Mouse (Mus musculus) ES-CJ7 (cell line): ENCODE results near the gene Lgals1.
"Not testable (repeated sequence)": the region's sequence is repeated elsewhere in the genome, so short reads cannot be mapped to it uniquely, and the experiment has no call there.

Experiments
- DNase-seq: peaks from one replicate; pipeline ENCODE4 v3.0.0; 2011; ENCODE audit warnings: low read depth, low spot score

Lgals1 gene

GRCm38 (mm10) chr15:78926021-78926919 lies at the start of gene Lgals1:
Gene Lgals1, plus strand, starts transcription at chr15:78926725.
- DNase-seq, result peak; percentile 82

DNA sequence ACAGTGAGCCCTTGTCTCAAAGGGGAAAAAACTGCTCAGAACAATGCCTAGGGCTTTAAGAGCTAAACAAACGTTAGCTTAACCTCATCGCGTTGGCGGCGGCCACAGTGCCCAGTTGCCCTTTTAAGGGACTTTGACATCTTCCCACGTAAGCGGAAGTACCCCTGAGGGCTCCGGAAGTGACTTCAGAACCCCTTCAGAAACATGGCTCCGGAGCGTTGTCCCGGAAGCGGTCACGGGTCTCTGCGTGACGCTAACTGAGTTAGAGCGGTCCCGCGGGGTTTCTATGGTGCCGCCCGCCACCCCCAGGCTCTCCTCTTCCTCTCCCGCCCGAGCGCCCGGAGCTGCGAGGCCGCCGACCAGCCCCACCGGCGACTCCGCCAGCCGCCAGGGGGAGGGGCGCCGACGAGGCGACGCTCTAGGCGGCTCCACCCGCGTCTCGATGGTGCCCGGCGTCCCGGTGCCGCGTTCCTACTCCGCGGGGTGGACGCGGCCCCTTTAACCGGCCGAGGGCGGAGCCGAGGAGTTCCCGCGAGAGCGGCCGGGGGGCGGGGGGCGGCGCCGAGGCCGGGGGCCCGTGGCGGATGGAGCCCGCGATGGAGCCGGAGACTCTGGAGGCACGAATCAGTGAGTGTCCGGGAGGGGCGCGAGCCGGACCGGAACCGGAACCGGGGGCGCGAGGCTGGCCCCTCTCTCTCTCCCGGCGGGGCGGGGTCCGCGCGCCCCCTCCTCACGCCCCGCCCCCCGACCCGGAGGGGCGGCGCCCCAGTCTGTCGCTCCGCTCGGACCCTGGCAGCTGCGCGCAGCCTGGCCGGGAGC lies 49.3 kb upstream of the Lgals1 start, which contains the start of gene Gga1:
Gga1 (plus strand) TSS at position 200 of the 819 bp plus-strand sequence.
- DNase-seq, result peak; percentile 96

GRCm38 (mm10) chr15:78877810-78878390 lies 48.6 kb upstream of the Lgals1 start:
- no peak for DNase-seq

DNA sequence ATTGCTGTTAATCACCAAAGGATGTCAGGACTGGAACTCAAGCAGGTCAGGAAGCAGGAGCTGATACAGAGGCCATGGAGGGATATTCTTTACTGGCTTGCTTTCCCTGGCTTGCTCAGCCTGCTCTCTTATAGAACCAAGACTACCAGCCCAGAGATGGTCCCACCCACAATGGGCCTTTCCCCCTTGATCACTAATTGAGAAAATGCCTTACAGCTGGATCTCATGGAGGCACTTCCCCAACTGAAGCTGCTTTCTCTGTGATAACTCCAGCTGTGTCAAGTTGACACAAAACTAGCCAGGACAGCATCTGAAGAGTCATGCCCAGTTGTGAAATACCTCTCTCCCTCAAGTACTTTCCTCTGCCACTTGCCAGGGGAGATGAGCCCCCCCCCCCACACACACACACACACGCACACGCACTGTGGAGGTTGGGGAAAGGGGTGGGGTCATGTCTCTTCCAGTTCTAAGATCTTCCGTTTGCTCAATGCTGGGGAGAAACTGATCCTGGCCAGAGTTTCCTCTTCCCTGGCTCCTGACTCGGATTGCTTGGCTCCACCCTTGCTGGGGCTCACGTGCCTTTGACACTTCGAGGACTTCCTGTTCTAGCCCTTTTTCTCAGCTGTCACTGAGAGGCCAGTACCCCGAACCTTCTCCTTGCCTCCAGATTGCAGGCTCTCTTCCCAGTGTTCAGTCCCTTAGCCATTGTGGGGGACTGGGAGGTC lies 47.6 kb upstream of the Lgals1 start:
- DNase-seq, result not testable (repeated sequence)

DNA sequence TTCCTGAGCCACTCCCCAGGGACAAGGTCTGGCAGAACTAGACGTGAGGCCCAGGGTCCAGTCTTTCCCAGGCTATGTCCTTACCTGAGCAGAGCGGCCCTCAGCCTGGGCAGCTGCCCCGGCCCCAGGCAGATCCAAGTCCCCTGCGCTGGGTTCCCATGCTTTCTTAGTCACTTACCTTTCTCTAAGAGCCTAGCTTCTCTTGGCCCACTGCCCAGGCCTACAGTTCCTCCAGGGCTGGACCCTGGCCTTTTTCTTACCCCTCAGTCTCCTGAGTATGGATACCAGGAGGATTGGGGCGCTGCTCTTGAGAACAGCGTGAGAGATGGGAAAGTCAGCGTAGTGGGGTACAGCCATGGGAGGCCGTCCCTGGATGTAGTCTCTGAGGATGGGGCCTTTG lies 46.1 kb upstream of the Lgals1 start:
- DNase-seq, result no peak

- DNase-seq, result no peak
Measured at GRCm38 (mm10) chr15:78881828-78882227, 44.7 kb upstream of the Lgals1 start.

- DNase-seq, result peak; percentile 59
Measured at GRCm38 (mm10) chr15:78889401-78889853, 37.1 kb upstream of the Lgals1 start.

DNA sequence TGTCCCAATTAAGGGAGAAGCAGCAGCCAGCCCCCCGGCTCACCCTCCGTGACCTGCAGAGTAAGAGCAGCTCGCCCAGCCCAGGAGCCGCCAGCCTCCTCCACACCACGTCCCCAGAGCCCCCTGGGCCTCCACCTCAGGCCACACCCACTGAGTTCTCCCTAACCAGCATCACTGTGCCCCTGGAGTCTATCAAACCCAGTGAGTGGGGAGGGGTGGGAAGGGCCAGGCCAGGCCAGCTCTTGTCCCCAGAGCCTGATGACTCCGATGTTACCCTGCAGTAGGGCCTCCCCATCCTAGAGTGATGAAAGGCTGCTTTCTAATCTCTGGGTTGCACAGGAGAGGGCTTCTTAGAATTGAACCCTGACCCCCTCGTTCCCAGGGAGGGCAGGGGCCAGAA lies 34.1 kb upstream of the Lgals1 start:
- no peak for DNase-seq

DNA sequence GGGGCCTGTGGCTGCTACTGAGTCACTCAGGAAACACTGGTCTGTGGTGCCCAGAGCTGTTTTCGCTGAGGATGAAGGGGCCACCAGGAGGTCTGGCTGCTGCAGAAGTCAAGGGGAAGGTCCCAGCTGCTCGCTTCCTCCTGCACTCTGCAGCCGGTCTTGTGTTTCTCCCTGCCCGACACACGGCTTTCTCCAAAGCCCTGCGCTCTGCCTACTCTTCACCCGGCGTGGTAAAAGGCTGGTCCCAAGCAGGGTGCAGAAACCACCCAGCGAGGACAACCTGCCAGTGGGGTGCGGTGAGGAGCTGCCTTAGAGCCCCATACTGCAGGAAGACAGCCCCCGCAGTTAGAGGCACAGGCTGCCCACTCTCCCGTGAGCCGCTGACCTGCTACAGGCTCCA lies 31.8 kb upstream of the Lgals1 start:
- no peak for DNase-seq

DNA sequence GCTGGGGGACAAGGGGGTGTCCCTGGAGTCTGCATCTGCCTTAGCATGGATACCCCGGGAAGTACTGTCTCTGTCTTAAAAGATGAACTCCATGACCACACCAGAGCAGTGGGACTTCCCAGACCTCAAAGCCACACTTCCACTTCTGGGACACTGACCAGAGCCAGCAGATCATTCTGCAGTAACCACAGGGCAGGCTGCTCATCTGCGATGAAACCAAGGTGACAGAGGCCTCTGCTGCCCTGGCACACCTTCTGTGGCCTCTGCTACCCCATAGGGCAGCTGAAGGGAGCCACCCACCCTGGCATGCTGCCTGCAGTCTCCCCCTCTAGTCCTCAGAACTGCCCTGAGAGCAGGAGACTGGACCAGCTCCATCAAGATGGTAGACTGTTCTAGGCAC lies 30.8 kb upstream of the Lgals1 start:
- no peak for DNase-seq

GRCm38 (mm10) chr15:78896149-78896548 lies 30.4 kb upstream of the Lgals1 start:
- peak; percentile 86 for DNase-seq

- peak; percentile 90 for DNase-seq
Measured at GRCm38 (mm10) chr15:78897488-78897887, 29.0 kb upstream of the Lgals1 start.

DNA sequence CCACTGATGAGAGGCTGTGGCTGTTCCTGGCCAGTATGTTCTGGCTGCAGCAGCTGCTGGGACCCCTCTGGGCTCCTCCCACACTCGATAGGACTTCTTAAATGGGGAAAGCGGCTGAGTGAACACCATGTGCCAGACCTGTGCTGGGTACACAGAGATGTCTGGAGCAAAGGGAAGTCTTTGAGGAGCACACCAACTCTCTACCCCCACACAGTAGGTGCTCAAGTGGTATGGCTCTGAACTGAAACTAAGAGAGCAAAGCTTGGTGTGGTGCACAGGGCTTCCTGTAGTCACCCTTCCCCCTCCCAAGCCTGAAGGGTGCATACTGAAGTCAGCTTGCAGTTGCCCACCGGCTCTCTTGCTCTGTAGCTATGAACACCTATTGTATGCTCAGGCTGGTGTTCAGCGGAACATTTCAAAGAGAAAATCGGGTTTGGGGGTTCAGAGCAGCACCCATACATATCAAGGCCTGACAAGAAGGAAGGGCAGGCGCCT lies 28.0 kb upstream of the Lgals1 start:
- DNase-seq, result peak; percentile 70

DNA sequence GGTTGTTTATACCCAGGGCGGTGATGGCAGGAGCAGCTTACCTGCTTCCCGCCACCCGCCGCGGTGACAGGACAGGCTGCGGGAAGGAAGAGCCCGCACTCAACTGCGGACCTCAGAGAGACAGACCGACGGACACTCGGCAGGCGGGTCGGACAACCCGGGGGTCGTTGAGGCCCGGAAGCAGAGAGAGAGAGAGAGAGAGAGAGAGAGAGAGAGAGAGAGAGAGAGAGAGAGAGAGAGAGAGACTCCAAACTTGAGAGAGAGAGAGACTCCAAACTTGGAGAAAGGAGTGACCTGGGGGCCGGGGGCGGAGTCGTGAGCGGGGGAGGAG lies 27.2 kb upstream of the Lgals1 start, which contains the start of gene Gm49510:
Gm49510 (plus strand) TSS at position 259 of the 331 bp plus-strand sequence.
- no peak for DNase-seq

GRCm38 (mm10) chr15:78899740-78900584 lies 26.6 kb upstream of the Lgals1 start, which contains the start of gene Sh3bp1:
Gene Sh3bp1, plus strand, starts transcription at chr15:78899768.
- peak; percentile 57 for DNase-seq

DNA sequence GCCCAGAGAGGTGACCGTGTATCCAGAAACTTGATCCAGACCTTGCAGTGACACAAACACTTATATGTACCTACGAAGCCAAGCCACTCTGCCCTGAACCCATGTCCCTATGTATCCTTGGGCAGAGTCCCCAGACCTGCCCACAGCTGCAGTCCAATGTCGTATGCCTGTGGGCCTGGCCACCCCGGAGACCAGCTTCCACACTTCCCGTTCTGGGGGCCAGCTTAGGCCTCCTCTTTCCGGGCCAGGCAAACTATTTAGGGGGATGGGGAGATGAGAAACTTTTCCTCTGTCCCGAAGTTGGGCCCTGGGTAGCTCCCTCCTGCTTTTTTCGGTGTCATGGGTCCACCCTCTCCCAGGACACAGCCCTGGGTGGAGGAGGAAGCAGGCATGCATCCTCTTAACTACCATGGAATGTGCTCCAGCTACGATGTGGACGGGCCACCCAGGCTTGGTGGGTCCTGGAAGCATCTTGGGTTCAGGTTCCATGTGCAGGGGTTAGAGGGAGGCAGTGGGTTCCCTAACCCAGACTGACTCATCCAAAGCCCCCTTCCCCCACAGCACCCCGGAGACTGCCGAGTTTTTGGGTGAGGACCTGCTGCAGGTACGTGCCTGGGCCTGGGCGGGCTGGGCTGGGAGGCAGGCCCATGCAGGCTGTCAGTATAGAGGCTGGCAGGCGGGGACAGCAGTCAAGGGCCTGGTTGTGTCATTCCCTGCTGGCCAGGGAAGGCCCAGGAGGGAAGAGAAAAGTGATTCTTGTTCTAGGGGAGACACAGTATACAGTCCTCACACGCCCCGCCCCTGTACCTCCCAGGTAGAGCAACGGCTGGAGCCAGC lies 25.7 kb upstream of the Lgals1 start:
- no peak for DNase-seq

GRCm38 (mm10) chr15:78901422-78901789 lies 25.1 kb upstream of the Lgals1 start:
- no peak for DNase-seq

DNA sequence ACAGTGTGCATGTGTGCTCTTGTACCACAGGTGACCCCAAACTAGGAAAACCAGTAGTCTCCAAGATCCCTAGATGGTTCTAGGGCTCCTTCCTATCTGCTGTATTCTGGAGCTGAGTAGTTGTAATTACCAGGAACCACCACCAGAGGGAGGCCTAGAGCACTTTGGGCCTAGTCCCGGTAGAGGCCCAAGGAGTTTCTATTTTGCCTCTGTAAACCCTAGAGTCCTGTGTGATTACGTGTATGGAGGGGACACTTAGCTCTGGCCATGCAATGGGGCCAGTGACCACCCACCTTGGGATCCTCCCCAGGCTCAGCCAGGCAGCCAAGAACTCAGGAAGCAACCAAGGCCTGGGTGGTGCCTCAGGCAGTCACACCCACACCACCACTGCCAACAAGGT lies 23.3 kb upstream of the Lgals1 start:
- peak; percentile 80 for DNase-seq

- no peak for DNase-seq
Measured at GRCm38 (mm10) chr15:78908399-78908798, 18.1 kb upstream of the Lgals1 start.
